Mouse (Mus musculus) left cerebral cortex, adult 2 months (tissue): Measurements from ENCODE around the gene Lef1. TPM values are rescaled to one million over a fixed set of nuclear protein-coding genes. Genes with fewer than 3 reads are reported as not detected.

Source experiments
- DNase-seq, 2 experiments: peaks; one replicate each; pipeline ENCODE4 v3.0.0; 2021 to 2022; ENCODE audit warnings: low spot score in 2 of 2, mixed read lengths in 1 of 2; ENCODE audit errors: extremely low spot score in 1 of 2
- H3K27ac ChIP-seq: fragments of 200-600 bp; 2 replicates; pipeline ENCODE4 v1.8.1; 2022
- H3K4me3 ChIP-seq: fragments of 200-600 bp; 2 replicates; pipeline ENCODE4 v1.8.1; 2022
- CTCF ChIP-seq: fragments of 200-600 bp; IDR thresholded peaks from 2 replicates; pipeline ENCODE4 v1.8.1; 2022; ENCODE audit warnings: antibody characterized with exemption, mild to moderate bottlenecking, moderate library complexity
- intact Hi-C: fragments of 180-260 bp; cut with DNase I; formaldehyde crosslinking; loops from one replicate; pipeline ENCODE4 v1.15.1; 2025
- total RNA-seq, 2 experiments: library from RNA; stranded (reverse); gene quantifications; 2 replicates each; pipeline ENCODE4 v1.2.3; 2021

The Lef1 gene
- total RNA-seq, 2 experiments from 2014 or later = 5.5 to 7.9 TPM

DNA sequence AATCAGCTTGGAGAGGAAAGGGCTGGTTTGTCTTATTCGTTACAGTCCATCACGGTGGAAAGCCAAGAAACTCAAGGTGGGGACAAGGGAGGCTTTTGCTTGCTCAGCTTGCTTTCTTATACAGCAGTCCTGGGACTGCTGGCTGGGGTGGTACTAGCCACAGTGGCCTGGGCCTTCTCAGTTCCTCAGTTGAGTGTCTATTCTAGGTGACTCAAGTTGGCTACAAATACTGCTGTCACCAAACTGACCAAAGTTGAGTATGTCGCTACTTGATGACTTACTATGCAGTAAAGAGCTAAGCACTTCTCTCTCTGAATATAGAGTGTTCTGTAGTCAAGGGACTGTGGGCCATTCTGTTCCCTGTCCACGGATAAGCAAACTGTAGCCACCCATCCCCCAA is 62.0 kb downstream of the Lef1 start:
- intact Hi-C loops = no loop called here
- DNase-seq = no peak

DNA sequence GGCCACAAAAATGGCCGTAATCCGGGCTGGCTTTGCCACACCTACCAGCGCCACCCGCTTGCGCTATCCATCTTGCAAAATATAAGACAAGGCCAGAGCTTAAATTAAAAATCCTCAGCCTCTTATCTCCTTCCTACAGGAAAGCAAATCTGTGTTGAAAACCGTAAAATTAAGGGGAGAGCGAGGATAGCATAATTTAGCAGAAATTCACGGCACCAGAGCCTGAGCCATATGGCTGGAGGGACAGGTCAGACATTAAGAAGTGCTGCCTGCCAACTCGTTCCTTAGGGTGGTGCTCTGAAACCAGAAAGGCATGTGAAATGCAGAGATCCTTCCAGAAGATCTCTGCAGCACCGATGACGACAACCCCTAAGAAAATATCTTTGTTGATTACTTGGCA is 70.7 kb downstream of the Lef1 start:
- DNase-seq = no peak
- TF ChIP-seq CTCF = no peak
- Histone ChIP-seq H3K27ac (no peak overlapping the region), H3K4me3 (no peak overlapping the region)
- intact Hi-C loops = no loop called here

More for the DNA sequence above, 62.0 kb downstream of the Lef1 start:
- TF ChIP-seq CTCF = no peak
- Histone ChIP-seq H3K4me3 (no peak overlapping the region), H3K27ac (no peak overlapping the region)

DNA sequence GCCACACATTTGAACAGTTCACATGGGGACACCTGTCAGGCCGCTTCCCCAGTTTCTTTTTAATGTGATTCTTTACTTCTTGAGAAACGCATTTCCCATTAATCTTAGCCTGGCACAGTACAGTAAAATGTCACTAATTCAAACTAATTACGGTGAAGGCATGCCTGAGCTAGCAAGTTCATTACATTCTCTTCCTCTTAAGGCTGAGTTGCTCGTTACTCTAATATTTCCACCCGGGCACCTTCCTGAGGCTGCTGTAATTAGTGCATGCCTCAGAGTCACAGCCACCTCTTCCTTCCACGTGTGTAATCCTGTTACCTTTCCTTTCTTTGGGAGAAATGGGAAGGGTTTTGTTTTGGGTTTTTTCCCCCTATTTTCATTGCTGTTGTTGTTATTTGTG is 71.9 kb downstream of the Lef1 start:
- intact Hi-C loops = no loop called here
- no peak for DNase-seq
- H3K4me3 ChIP-seq = no peak overlapping the region
- H3K27ac ChIP-seq = no peak overlapping the region
- TF ChIP-seq CTCF = no peak

DNA sequence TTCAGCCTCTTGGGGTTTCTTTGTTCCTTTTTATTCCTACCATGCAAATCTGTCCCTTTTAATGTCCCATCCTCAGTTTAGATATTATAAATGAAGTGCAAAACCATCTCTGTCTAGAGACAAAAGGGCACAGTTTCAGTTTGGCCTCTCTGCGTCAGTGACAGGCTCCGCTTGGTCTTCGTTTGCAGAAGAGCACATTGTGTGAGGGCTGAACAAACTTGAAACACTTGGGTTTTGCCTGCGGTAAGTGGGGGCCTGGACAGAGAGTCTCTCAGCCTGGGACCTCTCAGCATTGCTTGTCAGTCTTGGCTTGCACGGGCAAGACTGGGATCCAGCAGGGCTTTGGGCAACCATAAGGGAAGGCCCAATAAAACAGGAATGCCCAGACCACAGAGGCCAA is 75.9 kb downstream of the Lef1 start:
- no peak for TF ChIP-seq CTCF
- no peak for DNase-seq
- intact Hi-C loops = no loop called here
- Histone ChIP-seq H3K27ac (no peak overlapping the region), H3K4me3 (no peak overlapping the region)

DNA sequence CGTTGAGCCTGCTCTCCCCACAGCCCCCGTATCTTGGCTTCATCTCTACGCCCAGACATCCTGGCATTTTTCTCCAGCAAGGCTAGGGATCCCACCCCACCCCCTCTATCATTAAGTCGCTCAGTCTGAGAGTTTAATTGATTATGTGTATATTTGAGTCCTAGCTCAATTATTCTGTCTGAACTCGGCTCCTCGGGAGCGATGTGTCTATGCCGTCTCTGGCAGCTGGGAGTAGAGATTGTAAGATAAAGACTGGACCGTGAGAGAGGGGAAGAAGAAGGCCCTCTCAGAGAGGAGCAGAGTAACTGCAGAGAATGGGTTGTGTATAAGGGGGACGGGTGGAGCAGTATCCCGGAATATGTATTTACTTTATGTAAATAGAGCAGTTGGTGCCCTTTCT is 80.0 kb downstream of the Lef1 start:
- TF ChIP-seq CTCF = no peak
- DNase-seq = no peak
- intact Hi-C loops = no loop called here

DNA sequence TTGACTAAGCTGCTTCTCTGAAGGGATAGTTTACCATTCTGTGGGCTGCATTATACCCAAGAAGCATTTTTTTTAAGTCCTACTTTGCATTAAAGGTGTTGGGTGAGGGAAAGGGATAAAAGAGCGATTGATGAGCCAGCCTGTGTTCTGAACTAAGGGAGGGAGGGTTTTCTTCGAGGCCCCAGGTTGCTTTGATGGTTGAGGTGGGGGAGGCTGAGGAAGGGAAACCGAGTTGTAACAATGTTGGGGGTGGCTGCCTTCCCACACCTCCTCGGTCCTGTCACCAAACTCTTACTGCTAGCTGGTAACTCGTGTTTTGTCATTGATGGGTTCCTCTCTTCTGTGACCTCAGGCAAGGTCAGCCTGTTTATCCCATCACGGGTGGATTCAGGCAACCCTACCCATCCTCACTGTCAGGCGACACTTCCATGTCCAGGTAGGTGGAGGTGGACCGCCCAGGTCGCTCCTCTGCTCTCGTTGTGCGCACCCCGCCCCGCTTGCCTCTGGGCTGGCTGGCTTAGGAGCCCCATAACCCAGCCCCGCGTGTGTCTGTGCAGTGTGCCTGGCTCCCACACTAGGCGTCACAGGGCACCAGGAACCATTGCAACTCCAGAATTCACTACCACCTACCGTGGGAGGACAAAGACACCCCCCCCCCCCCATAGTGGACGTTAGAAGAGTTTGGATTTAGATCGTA is 80.5 kb downstream of the Lef1 start:
- no peak for DNase-seq
- TF ChIP-seq CTCF = no peak
- H3K4me3 ChIP-seq = no peak overlapping the region
- intact Hi-C loops = no loop called here
- H3K27ac ChIP-seq = no peak overlapping the region

More for the DNA sequence above, 80.0 kb downstream of the Lef1 start:
- Histone ChIP-seq H3K27ac (no peak overlapping the region), H3K4me3 (no peak overlapping the region)

DNA sequence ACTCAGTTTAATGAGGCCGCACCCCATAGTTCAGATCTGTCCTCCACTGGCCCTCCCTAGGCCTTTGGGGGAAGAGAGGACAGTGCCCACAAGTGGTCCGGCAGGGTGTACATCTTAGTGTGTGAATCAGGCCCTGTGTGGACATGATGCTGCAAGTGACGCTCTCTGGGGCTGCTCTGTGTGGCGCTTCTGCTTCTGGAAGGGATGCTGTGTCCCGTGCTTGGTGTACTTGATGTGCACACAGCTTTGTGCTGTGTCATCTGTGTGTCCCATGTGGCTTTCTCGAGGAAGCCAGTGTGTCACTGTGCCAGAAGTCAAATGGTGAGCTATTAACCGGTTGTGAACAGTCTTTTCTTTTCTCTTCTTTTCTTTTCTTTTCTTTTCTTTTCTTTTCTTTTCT is 81.2 kb downstream of the Lef1 start:
- intact Hi-C loops = no loop called here
- TF ChIP-seq CTCF = no peak
- no peak overlapping the region for H3K4me3 ChIP-seq
- H3K27ac ChIP-seq = no peak overlapping the region
- DNase-seq = no peak

DNA sequence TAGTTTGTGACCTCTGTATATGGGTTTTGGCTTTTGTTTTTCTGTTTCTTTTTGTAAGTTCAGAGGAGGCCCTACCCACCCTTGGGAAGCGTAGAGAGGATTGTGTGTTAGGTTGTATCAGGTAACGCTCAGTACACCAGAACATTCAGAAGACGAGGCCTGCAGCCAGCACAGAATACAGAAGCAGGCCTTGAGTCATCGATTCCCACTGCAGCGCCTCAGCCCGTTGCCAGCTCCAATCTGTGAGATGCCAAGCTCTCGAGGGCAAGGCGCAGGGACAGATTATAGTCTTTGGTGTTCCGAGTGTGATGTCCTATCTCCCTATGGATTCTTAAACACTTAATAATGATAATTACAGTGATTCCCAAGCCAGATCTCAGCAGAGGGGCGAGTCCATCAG is 85.8 kb downstream of the Lef1 start:
- Histone ChIP-seq H3K4me3 (no peak overlapping the region), H3K27ac (no peak overlapping the region)
- no peak for DNase-seq
- intact Hi-C loops = no loop called here
- no peak for TF ChIP-seq CTCF

DNA sequence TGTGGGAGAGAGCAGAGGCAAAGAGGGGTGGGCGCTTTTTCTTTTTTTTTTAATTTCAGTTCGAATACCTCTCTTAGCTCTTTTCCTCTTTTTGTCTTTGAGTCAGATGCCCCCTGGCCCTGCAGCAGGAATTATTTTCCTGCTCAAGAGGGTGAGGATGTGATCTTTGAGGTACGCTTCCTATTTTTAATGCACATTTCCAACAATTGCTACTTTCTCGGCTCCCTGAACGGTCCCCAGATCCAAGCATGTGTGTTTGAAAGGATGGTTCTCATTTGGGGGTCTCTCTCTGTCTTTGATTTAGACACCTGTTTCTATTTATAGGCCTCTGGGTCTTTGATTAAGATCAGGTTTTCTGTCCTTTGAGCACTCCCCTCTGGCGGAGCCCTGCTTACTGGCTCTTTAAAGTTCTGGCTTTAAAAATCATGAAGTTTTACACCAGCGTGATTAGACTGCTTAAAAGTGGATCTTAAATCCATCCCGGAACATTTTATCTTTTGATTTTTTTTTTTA is 86.3 kb downstream of the Lef1 start:
- Histone ChIP-seq H3K27ac (no peak overlapping the region), H3K4me3 (no peak overlapping the region)
- intact Hi-C loops = no loop called here
- TF ChIP-seq CTCF = no peak
- DNase-seq = no peak

DNA sequence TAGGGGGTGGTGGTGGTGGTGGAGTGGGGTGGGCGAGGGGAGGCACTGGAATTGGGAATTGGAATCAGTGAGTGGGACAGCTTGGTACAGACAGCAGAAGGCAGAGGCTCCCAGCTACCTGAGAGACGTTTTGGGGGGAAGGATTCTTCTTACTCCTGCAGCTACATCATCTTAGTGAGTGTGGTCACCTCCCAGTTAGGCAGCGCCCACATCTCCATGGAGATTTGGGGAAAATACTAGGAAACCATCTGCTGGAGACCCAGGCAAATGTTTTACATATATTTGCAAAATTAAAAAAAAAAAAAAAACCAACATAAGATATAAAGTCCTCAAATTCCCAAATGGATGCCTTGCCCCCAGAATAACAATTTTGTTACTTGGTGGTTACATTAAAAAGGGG is 88.7 kb downstream of the Lef1 start:
- Histone ChIP-seq H3K4me3 (no peak overlapping the region), H3K27ac (no peak overlapping the region)
- DNase-seq = no peak
- no peak for TF ChIP-seq CTCF
- intact Hi-C loops = no loop called here

DNA sequence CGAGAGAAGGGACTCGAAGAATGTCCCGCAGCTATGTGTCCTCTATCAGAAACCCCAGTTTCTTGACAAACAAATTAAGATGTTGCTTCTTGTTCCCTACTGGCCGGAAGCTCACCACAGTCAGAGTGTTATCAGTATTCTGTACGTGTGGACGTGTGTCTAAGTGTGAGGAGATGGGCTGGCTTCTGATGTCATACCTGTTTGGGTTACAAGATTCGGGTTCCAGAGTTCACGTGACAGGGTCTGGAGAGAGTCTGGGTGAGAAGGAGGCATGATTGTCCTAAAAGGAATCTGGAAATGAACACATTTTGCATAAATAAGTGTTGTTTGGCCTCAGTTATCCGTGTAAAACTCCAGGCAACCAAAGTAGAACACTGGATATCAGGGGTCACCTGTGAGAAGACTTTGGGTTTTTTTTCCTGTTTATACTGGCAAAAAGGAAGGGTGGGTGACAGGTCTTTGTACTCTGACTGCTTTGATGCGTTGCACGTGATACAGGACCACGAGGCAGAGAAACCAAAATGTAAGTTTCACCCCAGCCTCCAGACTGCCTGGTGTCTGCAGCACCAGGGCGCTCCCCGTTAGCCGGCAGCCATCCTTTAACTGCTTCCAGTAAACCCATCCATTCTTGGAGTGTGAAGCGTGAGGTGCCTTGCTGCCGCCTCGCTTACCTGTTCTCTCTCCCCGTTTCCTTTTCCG is 89.5 kb downstream of the Lef1 start:
- TF ChIP-seq CTCF = no peak
- H3K4me3 ChIP-seq = no peak overlapping the region
- intact Hi-C loops = loop anchor here (5.0 kb wide), 1 partner anchor 77 kb away; no protein-coding TSS in a partner anchor

DNA sequence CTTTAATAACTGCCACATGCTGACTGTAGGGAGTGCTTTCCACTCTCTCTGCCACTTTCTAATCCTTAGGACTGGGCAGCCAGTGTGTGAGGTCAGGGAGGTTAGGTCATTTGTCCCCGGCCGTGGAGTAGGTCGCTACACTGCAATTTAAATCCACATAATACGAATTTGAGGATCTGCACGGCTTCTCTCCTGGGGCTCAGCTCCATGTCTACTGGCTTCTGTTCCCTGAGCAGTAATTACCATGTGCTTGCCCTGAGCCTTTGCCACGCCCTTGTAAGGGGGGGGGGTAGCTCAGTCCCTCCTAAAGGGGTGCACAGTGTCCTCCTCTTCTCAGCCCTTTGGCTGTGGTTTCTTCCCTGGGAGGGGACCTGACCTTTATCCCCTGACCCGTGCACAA is 92.0 kb downstream of the Lef1 start:
- intact Hi-C loops = loop anchor here (5.0 kb wide), 1 partner anchor 80 kb away; no protein-coding TSS in a partner anchor
- TF ChIP-seq CTCF = no peak
- no peak overlapping the region for H3K27ac ChIP-seq
- no peak for DNase-seq
- no peak overlapping the region for H3K4me3 ChIP-seq

More for the DNA sequence above, 89.5 kb downstream of the Lef1 start:
- no peak for DNase-seq
- no peak overlapping the region for H3K27ac ChIP-seq

DNA sequence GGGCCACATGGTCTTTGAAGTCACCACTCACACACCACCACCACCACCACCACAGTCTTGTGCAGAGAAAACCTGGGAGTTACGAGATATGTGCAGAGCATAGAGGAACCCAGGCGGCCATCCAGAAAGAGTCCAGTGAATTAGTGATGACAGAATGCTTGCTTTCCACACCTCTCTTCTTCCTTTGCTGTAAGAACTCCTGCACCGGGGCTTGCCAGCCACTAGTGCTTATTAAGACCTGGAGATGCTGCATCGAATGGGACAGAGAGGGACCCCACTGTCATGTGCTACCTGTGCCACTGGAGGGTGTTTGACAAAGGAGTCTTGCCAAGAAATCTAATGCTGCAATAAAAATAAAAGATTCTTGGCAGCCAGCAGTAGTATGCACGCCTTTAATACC is 97.6 kb downstream of the Lef1 start:
- H3K27ac ChIP-seq = no peak overlapping the region
- no peak overlapping the region for H3K4me3 ChIP-seq
- DNase-seq = no peak
- intact Hi-C loops = no loop called here
- TF ChIP-seq CTCF = no peak
